Mouse (Mus musculus): ENCODE measurements around the gene Gla. TPM values are rescaled to one million over a fixed set of nuclear protein-coding genes. Genes with fewer than 3 reads are reported as not detected.

Gene Gla
- polyA plus RNA-seq (2015; fragmentation: Nextera tagmentation; extraction: Ambion mirVana): 6.1 and 7.7 TPM in 2 replicates

DNA sequence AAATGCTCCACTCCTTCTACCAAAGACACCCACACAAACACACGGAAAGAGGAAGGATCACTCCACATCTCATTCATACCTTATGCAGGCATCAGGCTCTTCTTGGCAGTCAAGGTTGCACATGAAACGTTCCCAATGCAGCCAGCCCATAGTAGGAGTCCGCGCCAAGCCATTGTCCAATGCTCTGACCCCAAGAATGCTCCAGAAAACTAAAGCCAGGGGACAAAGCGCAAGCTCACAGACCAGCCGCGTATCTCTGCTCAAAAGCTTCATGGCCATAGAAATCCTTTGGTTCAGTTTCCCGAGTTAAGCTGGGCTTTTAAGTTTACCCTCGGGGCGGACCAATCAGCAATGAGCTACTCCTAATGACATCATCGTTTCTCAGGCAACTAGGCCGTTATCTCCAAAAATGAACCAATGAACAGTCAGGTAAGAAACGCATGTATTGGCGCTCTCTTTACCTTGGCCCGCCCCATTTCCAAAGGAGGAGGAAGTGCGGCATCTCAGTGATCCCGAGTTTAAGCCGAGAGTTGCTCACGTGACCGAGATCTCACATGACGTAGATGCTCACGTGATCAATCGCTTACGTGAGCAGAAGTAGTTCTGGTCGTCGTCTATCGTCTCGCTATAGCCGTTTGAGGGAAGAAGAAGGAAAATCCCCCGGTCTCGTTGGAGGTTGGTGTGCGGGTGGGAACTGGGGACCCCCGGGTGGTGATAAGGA, at the start of gene Gla, which contains the start of gene Hnrnph2:
TSS of gene Gla (minus strand) at position 467 of the 721 bp plus-strand sequence.
TSS of gene Hnrnph2 (plus strand) at position 521 of the 721 bp plus-strand sequence.
- H3K4me2 ChIP-seq: peak within 1 kb of the TSS; percentile 50
- H3K36me3 ChIP-seq: no peaks in the 10 kb centered on the region
- peak within 1 kb of the TSS; percentile 22 for H3K9ac ChIP-seq
- H3K27me3 ChIP-seq (replicated peaks): no peaks in the 10 kb centered on the region
- no peaks in the 10 kb centered on the region for H3K4me1 ChIP-seq
- ATAC-seq (ENCODE audit: insufficient read depth, low FRiP score, low read depth): peak; percentile 99
- H3K27ac ChIP-seq: peak within 1 kb of the TSS; percentile 90
- 26% methylated on average over 33 of the region's 33 CpGs for WGBS
- H3K4me3 ChIP-seq (replicated peaks): peak within 1 kb of the TSS; percentile 55
- H3K9me3 ChIP-seq: no peaks in the 10 kb centered on the region

DNA sequence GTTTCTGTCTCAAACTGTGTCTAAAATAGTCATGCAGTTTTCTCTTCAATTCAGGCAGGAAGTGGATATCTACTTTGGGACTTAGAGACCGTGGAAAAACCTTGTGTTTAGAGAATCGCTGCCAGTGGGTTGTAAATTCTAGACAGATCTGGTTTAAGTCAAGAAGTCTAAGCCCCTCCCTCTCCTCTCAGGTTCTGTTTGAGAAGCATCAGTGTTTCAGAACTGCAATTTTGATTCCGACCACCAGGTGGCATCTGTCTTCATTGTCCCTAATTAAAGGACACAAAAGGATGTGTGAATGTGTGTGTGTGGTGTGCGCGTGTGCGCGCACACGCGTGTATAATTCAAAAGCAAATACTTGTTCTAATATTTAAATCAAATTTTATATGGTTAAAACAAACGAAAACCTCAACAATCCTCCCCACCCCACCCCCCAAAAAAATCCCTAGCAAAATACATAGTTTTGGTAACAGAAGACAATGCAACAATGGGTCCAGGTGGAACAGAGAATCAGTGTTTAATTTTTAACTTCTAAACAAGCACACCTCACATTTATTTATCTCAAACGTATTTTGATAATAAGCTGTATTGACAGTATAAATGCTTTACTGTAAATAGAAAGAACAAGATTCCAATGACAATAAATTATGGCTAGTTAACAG, 47.2 kb upstream of the Gla start:
- no peaks in the 10 kb centered on the region for H3K4me1 ChIP-seq
- WGBS: 13% methylated on average over 11 of the region's 11 CpGs
- no peaks in the 10 kb centered on the region for H3K9me3 ChIP-seq
- H3K4me2 ChIP-seq: no peak overlapping the region
- no peak overlapping the region for H3K4me3 ChIP-seq (replicated peaks)
- H3K9ac ChIP-seq: no peak overlapping the region
- H3K27me3 ChIP-seq (replicated peaks): no peaks in the 10 kb centered on the region
- H3K36me3 ChIP-seq: no peaks in the 10 kb centered on the region
- peak; percentile 60 for ATAC-seq (ENCODE audit: insufficient read depth, low FRiP score, low read depth)
- H3K27ac ChIP-seq: no peak overlapping the region

- ATAC-seq (ENCODE audit: insufficient read depth, low FRiP score, low read depth): no peak
- Histone ChIP-seq H3K4me1 (no peaks in the 10 kb centered on the region), H3K27me3 (replicated peaks) (no peaks in the 10 kb centered on the region), H3K4me2 (no peak overlapping the region), H3K9me3 (no peaks in the 10 kb centered on the region), H3K4me3 (replicated peaks) (no peak overlapping the region), H3K27ac (no peak overlapping the region; the same call in none of the 2 replicates), H3K36me3 (no peaks in the 10 kb centered on the region), H3K9ac (no peak overlapping the region)
- 56% methylated on average over 8 of the region's 8 CpGs for WGBS
These were observed 46.5 kb upstream of the Gla start for GRCm38 (mm10) chrX:134647421-134647820.

DNA sequence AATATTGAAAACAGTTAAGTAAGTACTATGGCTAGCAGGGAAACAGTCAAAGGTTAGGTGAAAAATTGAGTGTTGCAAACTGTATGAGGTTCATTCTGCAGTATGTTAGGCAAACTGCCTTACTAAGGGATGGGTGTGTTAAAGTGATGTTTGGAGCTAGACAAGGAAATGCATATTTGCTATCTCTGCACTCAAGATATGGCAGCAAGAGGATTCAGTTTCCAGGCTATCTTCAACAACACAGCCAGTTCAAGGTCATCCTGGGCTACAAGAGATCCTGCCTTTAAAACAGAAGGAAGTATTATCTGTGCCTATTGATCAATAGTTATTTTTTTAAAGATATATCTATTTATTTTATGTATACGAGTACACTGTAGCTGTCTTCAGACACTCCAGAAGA, 45.4 kb upstream of the Gla start:
- Histone ChIP-seq H3K4me3 (replicated peaks) (no peak overlapping the region), H3K9ac (no peak overlapping the region), H3K27ac (no peak overlapping the region), H3K4me2 (no peak overlapping the region), H3K27me3 (replicated peaks) (no peaks in the 10 kb centered on the region), H3K36me3 (no peaks in the 10 kb centered on the region), H3K4me1 (no peaks in the 10 kb centered on the region), H3K9me3 (no peaks in the 10 kb centered on the region)
- 75% methylated on average over 1 of the region's 1 CpGs for WGBS
- ATAC-seq (ENCODE audit: insufficient read depth, low FRiP score, low read depth): no peak

- H3K4me2 ChIP-seq: no peak overlapping the region
- H3K27ac ChIP-seq: no peak overlapping the region
- H3K4me1 ChIP-seq: no peaks in the 10 kb centered on the region
- ATAC-seq (ENCODE audit: insufficient read depth, low FRiP score, low read depth): no peak
- H3K9ac ChIP-seq: no peak overlapping the region
- H3K27me3 ChIP-seq (replicated peaks): no peaks in the 10 kb centered on the region
- H3K9me3 ChIP-seq: no peaks in the 10 kb centered on the region
- WGBS: 53% methylated on average over 10 of the region's 10 CpGs
- H3K36me3 ChIP-seq: no peaks in the 10 kb centered on the region
- H3K4me3 ChIP-seq (replicated peaks): no peak overlapping the region
These were observed 40.3 kb upstream of the Gla start for GRCm38 (mm10) chrX:134641000-134641760.

GRCm38 (mm10) chrX:134635860-134636259, 34.9 kb upstream of the Gla start:
- 41% methylated on average over 3 of the region's 3 CpGs for WGBS
- Histone ChIP-seq H3K4me3 (replicated peaks) (no peak overlapping the region), H3K9me3 (no peaks in the 10 kb centered on the region), H3K4me1 (no peaks in the 10 kb centered on the region), H3K27ac (no peak overlapping the region), H3K27me3 (replicated peaks) (no peaks in the 10 kb centered on the region), H3K4me2 (no peak overlapping the region), H3K36me3 (no peaks in the 10 kb centered on the region), H3K9ac (no peak overlapping the region)
- ATAC-seq (ENCODE audit: insufficient read depth, low FRiP score, low read depth): no peak

DNA sequence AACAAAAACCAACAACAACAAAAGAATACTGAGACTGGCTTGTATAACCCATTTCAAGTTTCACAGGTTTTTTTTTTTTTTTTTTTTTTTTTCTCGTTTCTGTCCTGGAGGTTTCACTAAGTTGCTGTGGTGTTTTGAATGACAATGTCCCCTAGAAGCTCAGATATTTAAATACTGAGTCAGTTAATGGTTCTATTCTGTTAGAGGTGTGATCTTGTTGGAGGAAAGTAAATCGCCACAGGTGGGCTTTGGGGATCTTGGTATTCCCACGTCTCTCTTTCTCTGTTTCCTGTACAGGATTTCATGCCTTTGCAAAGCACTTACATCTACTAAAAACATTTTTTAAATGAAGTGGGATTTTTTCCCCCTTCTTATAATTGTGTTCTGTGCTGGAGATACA, 34.2 kb upstream of the Gla start:
- no peaks in the 10 kb centered on the region for H3K27me3 ChIP-seq (replicated peaks)
- no peak overlapping the region for H3K4me2 ChIP-seq
- no peak for ATAC-seq (ENCODE audit: insufficient read depth, low FRiP score, low read depth)
- H3K36me3 ChIP-seq: no peaks in the 10 kb centered on the region
- no peaks in the 10 kb centered on the region for H3K4me1 ChIP-seq
- H3K27ac ChIP-seq: no peak overlapping the region
- 56% methylated on average over 3 of the region's 3 CpGs for WGBS
- no peak overlapping the region for H3K9ac ChIP-seq
- no peaks in the 10 kb centered on the region for H3K9me3 ChIP-seq
- no peak overlapping the region for H3K4me3 ChIP-seq (replicated peaks)

DNA sequence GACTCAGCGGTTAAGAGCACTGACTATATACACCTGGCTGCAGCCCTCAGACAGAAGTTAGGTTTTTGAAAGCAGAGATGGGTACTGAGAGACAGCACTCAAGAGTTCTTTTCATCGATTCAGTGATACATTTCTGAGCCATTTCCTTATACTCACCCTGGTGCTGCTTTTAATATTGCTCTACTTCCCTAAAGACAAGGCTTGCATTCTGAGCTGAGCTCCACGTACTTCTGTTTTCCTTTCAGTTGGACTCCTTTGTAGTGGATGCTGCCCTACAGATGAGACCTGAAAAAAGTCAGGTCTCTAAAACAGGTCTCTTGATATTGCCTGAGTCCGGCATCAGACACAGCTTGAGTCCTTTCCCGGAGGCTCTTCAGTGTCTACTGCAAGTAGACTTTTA, 31.8 kb upstream of the Gla start:
- H3K9ac ChIP-seq: no peak overlapping the region
- no peak overlapping the region for H3K4me2 ChIP-seq
- no peaks in the 10 kb centered on the region for H3K9me3 ChIP-seq
- H3K4me3 ChIP-seq (replicated peaks): no peak overlapping the region
- H3K27me3 ChIP-seq (replicated peaks): no peaks in the 10 kb centered on the region
- no peak overlapping the region for H3K27ac ChIP-seq
- no peak for ATAC-seq (ENCODE audit: insufficient read depth, low FRiP score, low read depth)
- H3K36me3 ChIP-seq: no peaks in the 10 kb centered on the region
- WGBS: 82% methylated on average over 5 of the region's 5 CpGs
- no peaks in the 10 kb centered on the region for H3K4me1 ChIP-seq

DNA sequence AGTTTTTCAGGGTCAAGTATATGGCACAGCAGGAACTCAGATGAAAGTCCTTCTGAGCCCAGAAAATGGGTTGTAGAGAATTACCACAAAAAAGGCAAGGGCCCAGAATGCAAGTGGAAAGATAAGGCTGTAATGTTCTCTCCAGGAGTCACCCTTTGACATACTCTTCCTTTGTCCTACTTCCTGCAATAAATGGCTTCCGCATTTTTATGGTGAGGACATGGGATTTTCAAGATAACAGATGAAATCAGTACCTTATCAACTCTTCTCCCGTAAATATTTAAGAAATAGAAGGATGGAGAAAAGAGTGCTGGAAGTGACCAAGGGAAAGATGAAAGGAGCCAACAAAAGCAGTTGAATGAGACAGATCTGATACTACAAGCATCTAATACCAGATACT, 27.3 kb upstream of the Gla start:
- Histone ChIP-seq H3K9me3 (no peaks in the 10 kb centered on the region), H3K4me3 (replicated peaks) (no peak overlapping the region)
- WGBS: 60% methylated on average over 2 of the region's 2 CpGs

DNA sequence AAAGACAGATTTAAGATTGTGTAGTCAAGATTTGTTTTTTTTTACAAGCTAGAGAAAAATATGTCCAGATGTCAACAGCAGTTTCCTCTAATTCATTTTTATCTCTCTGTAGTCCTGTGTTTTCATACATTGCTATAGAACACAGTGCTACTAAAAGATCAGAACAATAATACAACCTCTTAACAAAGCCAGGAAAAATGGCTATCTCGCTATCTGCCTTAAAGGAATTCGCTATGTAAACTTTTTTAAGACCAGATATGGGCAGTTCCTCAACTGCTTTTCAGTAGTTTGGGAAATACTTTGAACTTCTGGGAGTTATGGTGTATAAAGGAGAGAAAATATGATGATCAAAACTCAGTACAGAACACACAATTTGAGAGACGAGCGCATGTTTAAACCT, 22.4 kb upstream of the Gla start:
- Histone ChIP-seq H3K27ac (no peak overlapping the region), H3K4me1 (no peaks in the 10 kb centered on the region), H3K36me3 (no peaks in the 10 kb centered on the region), H3K27me3 (replicated peaks) (no peaks in the 10 kb centered on the region), H3K9ac (no peak overlapping the region), H3K4me3 (replicated peaks) (no peak overlapping the region), H3K4me2 (no peak overlapping the region), H3K9me3 (no peaks in the 10 kb centered on the region)
- ATAC-seq (ENCODE audit: insufficient read depth, low FRiP score, low read depth): no peak
- WGBS: 65% methylated on average over 4 of the region's 4 CpGs

More for the DNA sequence above, 27.3 kb upstream of the Gla start:
- H3K9ac ChIP-seq: no peak overlapping the region
- no peaks in the 10 kb centered on the region for H3K36me3 ChIP-seq
- no peaks in the 10 kb centered on the region for H3K27me3 ChIP-seq (replicated peaks)
- ATAC-seq (ENCODE audit: insufficient read depth, low FRiP score, low read depth): no peak
- no peak overlapping the region for H3K27ac ChIP-seq
- H3K4me2 ChIP-seq: no peak overlapping the region
- no peaks in the 10 kb centered on the region for H3K4me1 ChIP-seq

- no peak for ATAC-seq (ENCODE audit: insufficient read depth, low FRiP score, low read depth)
- WGBS: 77% methylated on average over 3 of the region's 3 CpGs
- H3K27me3 ChIP-seq (replicated peaks): no peaks in the 10 kb centered on the region
These were observed 20.8 kb upstream of the Gla start for GRCm38 (mm10) chrX:134621685-134622084.

More at GRCm38 (mm10) chrX:134621685-134622084, 20.8 kb upstream of the Gla start:
- Histone ChIP-seq H3K4me1 (no peaks in the 10 kb centered on the region), H3K36me3 (no peaks in the 10 kb centered on the region), H3K27ac (no peak overlapping the region), H3K4me3 (replicated peaks) (no peak overlapping the region), H3K9ac (no peak overlapping the region), H3K4me2 (no peak overlapping the region), H3K9me3 (no peaks in the 10 kb centered on the region)

Measured in stomach, embryonic 15.5 days (tissue).